Mouse (Mus musculus) intestine, postnatal 0 days (tissue): ENCODE measurements at regions not wholly inside any gene's neighbourhood (a gene's known extent, or its start where the extent isn't known, plus 50 kb on each side); places are given as distances from the start of the nearest gene placed in this dataset.

Experiments used
- ATAC-seq: fragments of 200-750 bp; cut with Nextera tagmentation; 2 replicates; pipeline ENCODE4 v1.8.0; 2017; ENCODE audit warnings: mild to moderate bottlenecking, moderate TSS enrichment, moderate library complexity
- H3K27ac ChIP-seq: fragments of 300-500 bp; sonication (generic); 2 replicates; pipeline ENCODE4 v1.5.1; 2014; ENCODE audit warnings: mild to moderate bottlenecking, low read depth, low read length, moderate library complexity
- H3K27me3 ChIP-seq: fragments of 300-500 bp; sonication (generic); replicated peaks from 2 replicates; pipeline ENCODE4 v1.6.1; 2014; ENCODE audit warnings: low read length, mixed read lengths; ENCODE audit not compliant: control insufficient read depth, insufficient read depth
- H3K36me3 ChIP-seq: fragments of 300-500 bp; sonication (generic); 2 replicates; pipeline ENCODE4 v1.6.1; 2014; ENCODE audit warnings: mild to moderate bottlenecking, moderate library complexity; ENCODE audit not compliant: control insufficient read depth, insufficient read depth
- H3K4me1 ChIP-seq: fragments of 300-500 bp; sonication (generic); replicated peaks from 2 replicates; pipeline ENCODE4 v1.6.1; 2014; ENCODE audit warnings: antibody characterized with exemption, low read length, mixed read lengths; ENCODE audit not compliant: control insufficient read depth, insufficient read depth
- H3K4me2 ChIP-seq: fragments of 300-500 bp; sonication (generic); replicated peaks from 2 replicates; pipeline ENCODE4 v1.6.1; 2014; ENCODE audit warnings: low read depth, mild to moderate bottlenecking, moderate library complexity
- H3K4me3 ChIP-seq: fragments of 300-500 bp; sonication (generic); 2 replicates; pipeline ENCODE4 v1.5.1; 2014; ENCODE audit warnings: low read depth, low read length
- H3K9ac ChIP-seq: fragments of 300-500 bp; sonication (generic); 2 replicates; pipeline ENCODE4 v1.6.1; 2014; ENCODE audit warnings: mild to moderate bottlenecking, low read depth, low read length
- H3K9me3 ChIP-seq: fragments of 300-500 bp; sonication (generic); 2 replicates; pipeline ENCODE4 v1.6.1; 2016; ENCODE audit warnings: mixed run types; ENCODE audit not compliant: control insufficient read depth
- CTCF ChIP-seq: sonication (generic); IDR thresholded peaks from 2 replicates; pipeline ENCODE4 v1.5.1; 2016; ENCODE audit warnings: low read depth, mild to moderate bottlenecking, control low read depth, antibody characterized with exemption, moderate library complexity
- WGBS: fragments of 180-500 bp; shearing (Covaris S2); extraction: QIAGEN DNeasy Blood & Tissue Kit; methylation state at CpG from one replicate; pipeline ENCODE4 v1.1.7; 2014; 5-methylcytosine and 5-hydroxymethylcytosine counted together

DNA sequence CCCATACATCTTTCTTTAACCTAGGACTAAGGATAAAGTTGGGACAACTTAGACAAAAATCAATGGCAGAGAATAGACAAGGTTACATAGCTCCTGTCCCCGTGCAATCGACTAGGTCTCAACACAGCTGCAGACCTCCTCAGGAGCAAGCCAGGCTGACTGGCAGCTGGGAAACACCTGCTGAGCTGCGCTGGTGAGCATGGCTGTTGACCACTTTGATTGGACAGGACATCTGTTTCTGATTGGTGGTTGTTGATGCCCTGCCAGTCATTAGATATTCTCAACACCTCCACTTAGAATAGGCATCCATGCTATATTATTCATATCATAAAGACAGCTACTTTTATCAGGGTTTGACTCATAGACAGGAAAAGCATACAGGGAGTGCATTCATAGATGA is 597.3 kb downstream of the Kcnj2 start:
- Histone ChIP-seq H3K27ac (no peak overlapping the region), H3K36me3 (no peaks in the 10 kb centered on the region), H3K27me3 (no peaks in the 10 kb centered on the region), H3K4me1 (no peaks in the 10 kb centered on the region), H3K9ac (no peak overlapping the region), H3K4me2 (no peak overlapping the region), H3K9me3 (no peaks in the 10 kb centered on the region), H3K4me3 (no peak overlapping the region)
- WGBS: 75% methylated on average over 3 of the region's 3 CpGs
- no peak for ATAC-seq
- TF ChIP-seq CTCF: no peak

DNA sequence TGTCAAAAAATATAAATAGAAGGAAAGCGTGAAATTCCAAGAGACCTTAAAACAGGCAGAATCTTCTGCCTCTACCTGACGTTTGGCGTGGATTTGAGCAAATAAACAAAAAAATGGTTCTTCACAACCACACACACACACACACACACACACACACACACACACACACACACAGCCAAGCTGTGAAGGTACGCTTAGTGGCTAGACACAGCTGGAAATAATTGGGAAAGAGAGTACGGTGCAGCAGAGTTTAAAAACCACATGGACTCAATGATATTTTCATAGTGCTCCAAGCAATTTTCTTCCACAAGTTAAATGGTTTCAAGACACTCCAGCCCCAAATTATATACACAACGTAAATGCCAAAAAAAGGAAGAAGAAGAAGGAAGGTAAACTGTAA is 600.4 kb downstream of the Kcnj2 start:
- 85% methylated on average over 6 of the region's 6 CpGs for WGBS
- no peak for ATAC-seq

DNA sequence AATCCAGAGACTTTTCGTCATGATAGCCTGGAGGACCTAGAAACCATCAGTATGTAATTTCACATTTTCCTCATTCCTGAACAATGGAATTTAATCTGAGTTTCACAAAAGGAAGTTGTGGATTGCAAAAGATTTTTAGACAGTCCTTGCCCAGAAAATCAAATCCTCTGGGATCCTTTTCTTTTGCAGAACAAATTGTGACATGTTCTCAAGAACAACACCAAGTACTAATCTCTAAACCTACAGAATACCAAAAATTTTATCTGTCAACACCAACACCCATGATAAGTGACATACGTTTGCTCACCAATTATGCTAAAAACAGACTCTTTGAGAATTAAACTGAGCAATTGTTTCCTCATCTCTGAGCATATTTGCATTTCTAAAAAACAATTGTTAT is 605.9 kb downstream of the Kcnj2 start:
- no peaks in the 10 kb centered on the region for H3K36me3 ChIP-seq
- no peaks in the 10 kb centered on the region for H3K27me3 ChIP-seq
- no peak overlapping the region for H3K9ac ChIP-seq
- H3K27ac ChIP-seq: no peak overlapping the region
- ATAC-seq: no peak
- no peak overlapping the region for H3K4me3 ChIP-seq
- no peaks in the 10 kb centered on the region for H3K9me3 ChIP-seq
- WGBS: 85% methylated on average over 2 of the region's 2 CpGs
- H3K4me2 ChIP-seq: no peak overlapping the region
- TF ChIP-seq CTCF: no peak
- no peaks in the 10 kb centered on the region for H3K4me1 ChIP-seq

More for the DNA sequence above, 600.4 kb downstream of the Kcnj2 start:
- H3K36me3 ChIP-seq: no peaks in the 10 kb centered on the region
- H3K27me3 ChIP-seq: no peaks in the 10 kb centered on the region
- no peak overlapping the region for H3K27ac ChIP-seq
- no peaks in the 10 kb centered on the region for H3K9me3 ChIP-seq
- H3K4me1 ChIP-seq: no peaks in the 10 kb centered on the region
- no peak overlapping the region for H3K4me3 ChIP-seq
- no peak overlapping the region for H3K4me2 ChIP-seq
- TF ChIP-seq CTCF: no peak
- no peak overlapping the region for H3K9ac ChIP-seq

DNA sequence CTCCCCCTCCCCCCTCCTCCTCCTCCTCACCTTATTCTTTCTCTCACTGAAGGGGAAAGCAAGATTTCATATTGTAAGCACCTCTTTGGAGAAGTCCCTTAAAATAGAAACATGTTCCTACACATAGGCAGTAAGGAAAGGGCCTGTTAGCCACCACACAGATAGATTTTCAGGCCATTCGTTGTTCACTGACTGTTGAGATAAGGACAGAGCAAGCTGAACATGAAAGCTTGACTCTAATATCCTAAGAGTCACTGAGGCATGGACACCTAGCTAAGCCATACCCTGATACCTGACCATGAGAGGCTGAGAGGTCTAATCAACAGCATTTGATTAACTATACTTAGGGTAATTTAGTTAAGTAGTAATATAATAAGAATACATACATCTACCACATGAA is 609.7 kb downstream of the Kcnj2 start:
- H3K9ac ChIP-seq: no peak overlapping the region
- no peak overlapping the region for H3K4me3 ChIP-seq
- 51% methylated on average over 1 of the region's 1 CpGs for WGBS
- H3K4me1 ChIP-seq: no peaks in the 10 kb centered on the region
- H3K27me3 ChIP-seq: no peaks in the 10 kb centered on the region
- H3K36me3 ChIP-seq: no peaks in the 10 kb centered on the region
- no peaks in the 10 kb centered on the region for H3K9me3 ChIP-seq
- no peak overlapping the region for H3K4me2 ChIP-seq
- no peak for TF ChIP-seq CTCF
- ATAC-seq: no peak
- H3K27ac ChIP-seq: no peak overlapping the region

DNA sequence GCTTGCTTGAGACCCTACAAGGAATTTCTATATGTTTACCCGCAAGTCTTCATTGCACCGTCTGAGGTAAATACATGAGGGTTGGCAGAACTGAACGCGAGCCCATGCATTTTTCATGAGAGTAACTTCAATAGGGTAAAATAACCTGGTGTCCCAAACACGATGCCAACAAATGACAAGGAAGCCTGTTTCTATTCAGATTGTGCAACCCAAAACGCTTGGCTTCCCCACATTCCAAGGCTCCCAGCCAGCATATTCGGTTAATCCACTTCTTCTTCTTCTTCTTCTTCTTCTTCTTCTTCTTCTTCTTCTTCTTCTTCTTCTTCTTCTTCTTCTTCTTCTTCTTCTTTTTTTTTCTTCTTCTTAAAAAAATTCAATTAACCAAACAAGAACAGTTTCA is 616.4 kb downstream of the Kcnj2 start:
- Histone ChIP-seq H3K27ac (no peak overlapping the region), H3K4me3 (no peak overlapping the region), H3K4me2 (no peak overlapping the region), H3K9ac (no peak overlapping the region), H3K4me1 (0 out of 2 replicates have a peak, but pooled peaks cover 3% of the 10 kb centered on the region), H3K9me3 (no peaks in the 10 kb centered on the region), H3K27me3 (no peaks in the 10 kb centered on the region), H3K36me3 (no peaks in the 10 kb centered on the region)
- no peak for ATAC-seq
- TF ChIP-seq CTCF: no peak
- WGBS: 87% methylated on average over 7 of the region's 7 CpGs

DNA sequence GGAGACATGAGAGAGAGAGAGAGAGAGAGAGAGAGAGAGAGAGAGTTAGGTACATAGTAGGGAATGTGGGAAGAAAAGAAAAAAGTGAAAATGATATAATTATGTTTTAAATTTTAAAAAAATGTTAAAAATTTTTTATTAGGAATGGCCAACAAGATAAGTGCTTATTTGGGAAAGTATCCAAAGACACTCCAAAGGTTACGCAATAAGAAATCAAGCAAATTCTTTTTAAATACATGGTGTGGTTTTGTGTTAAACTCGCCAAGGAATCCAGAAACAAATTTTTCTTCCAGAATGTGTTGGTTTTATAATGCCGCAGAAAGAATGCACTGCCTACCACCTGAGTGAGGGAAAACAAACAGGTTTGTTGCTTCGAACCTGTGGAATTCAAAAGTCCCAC is 617.9 kb downstream of the Kcnj2 start:
- Histone ChIP-seq H3K4me3 (no peak overlapping the region), H3K4me1 (0 out of 2 replicates have a peak, but pooled peaks cover 3% of the 10 kb centered on the region), H3K36me3 (no peaks in the 10 kb centered on the region), H3K9ac (no peak overlapping the region), H3K4me2 (no peak overlapping the region), H3K27me3 (no peaks in the 10 kb centered on the region), H3K27ac (no peak overlapping the region), H3K9me3 (no peaks in the 10 kb centered on the region)
- no peak for TF ChIP-seq CTCF
- WGBS: 78% methylated on average over 4 of the region's 4 CpGs
- no peak for ATAC-seq

DNA sequence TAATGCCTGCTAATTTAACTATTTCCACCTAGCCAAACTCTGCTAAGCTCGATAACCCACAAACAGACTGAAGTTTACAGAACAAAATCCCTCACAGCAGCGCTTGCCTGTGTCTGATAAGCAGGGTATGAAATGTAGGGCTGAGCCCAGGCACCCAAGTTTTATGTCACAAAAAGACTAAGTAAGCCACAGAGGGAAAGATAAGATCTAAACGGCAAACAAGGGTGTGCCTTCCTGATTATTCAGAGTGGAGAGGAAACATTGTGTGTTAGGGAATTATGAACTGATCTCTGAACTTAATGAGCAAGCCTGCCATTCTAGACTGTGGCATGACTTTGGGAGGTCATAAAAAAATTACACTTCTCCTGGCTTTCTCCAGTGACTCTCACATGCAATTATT is 621.8 kb downstream of the Kcnj2 start:
- H3K4me3 ChIP-seq: no peak overlapping the region
- no peaks in the 10 kb centered on the region for H3K9me3 ChIP-seq
- H3K4me2 ChIP-seq: no peak overlapping the region
- no peak overlapping the region for H3K9ac ChIP-seq
- ATAC-seq: peak; percentile 69
- no peaks in the 10 kb centered on the region for H3K27me3 ChIP-seq
- no peak overlapping the region for H3K27ac ChIP-seq
- WGBS: 20% methylated on average over 3 of the region's 3 CpGs
- no peaks in the 10 kb centered on the region for H3K36me3 ChIP-seq
- 0 out of 2 replicates have a peak, but pooled peaks cover 3% of the 10 kb centered on the region for H3K4me1 ChIP-seq
- TF ChIP-seq CTCF: no peak
